ENCODE assay signal across 16 mouse cellular contexts in genomic region chr17:11887591-11888205, GRCm38 (mm10).
DNase-seq lines count a peak whose midpoint lies in the region; ATAC-seq lines count a peak whose summit lies in the region.
"Had no signal": no experiment of that assay in that cellular context is flagged by ENCODE, and none has a peak within 500 bp of the region (broad histone marks: within the 10 kb centered on the region; RNA-seq: fewer than 3 reads in every experiment).

No protein-coding gene starts in this region.

- no peak overlapping the region for H3K4me3 ChIP-seq in limb, embryonic 10.5 days
- H3K4me3 ChIP-seq: liver, embryonic 13.5 days; megakaryocyte, embryonic 14.5 days had no signal

- no peak for ATAC-seq in erythroid progenitor cell, adult 5-6 weeks (replicated peaks; ENCODE audit: low FRiP score, poor library complexity, severe bottlenecking)
- ATAC-seq: forebrain, embryonic 16.5 days had no signal

- H3K4me1 ChIP-seq in limb, embryonic 10.5 days, result no peaks in the 10 kb centered on the region
- H3K4me1 ChIP-seq: liver, embryonic 13.5 days; megakaryocyte, embryonic 14.5 days had no signal

- peak; percentile 85 for DNase-seq in left cerebral cortex, postnatal 4 days
- no peak for DNase-seq in left cerebral cortex, adult 9 months (ENCODE audit: low spot score in 2 of 2)
- peak; percentile 88 for DNase-seq in cerebellum, adult 11-12 months
- peak; percentile 66 to 80 for DNase-seq in cerebellum, postnatal 36 days
- peak; percentile 8 for DNase-seq in retina, postnatal 7 days (ENCODE audit: low read depth, low spot score)
- no peak for DNase-seq in limb, embryonic 10.5 days (ENCODE audit: low spot score)
- DNase-seq: gastrocnemius, postnatal 14 days; heart, postnatal 36 days; kidney, adult 11 months; layer of hippocampus, postnatal 36 days; liver, embryonic 13.5 days; right cerebral cortex, postnatal 14 days; thymus, postnatal 4 days had no signal

- H3K36me3 ChIP-seq in limb, embryonic 10.5 days, result no peaks in the 10 kb centered on the region
- H3K36me3 ChIP-seq: liver, embryonic 13.5 days had no signal

- 87% methylated on average over 12 of the region's 12 CpGs for WGBS in limb, embryonic 10.5 days

- no peaks in the 10 kb centered on the region for H3K27me3 ChIP-seq in limb, embryonic 10.5 days (ENCODE audit: low read depth, poor library complexity, severe bottlenecking)
- H3K27me3 ChIP-seq: liver, embryonic 13.5 days; megakaryocyte, embryonic 14.5 days had no signal

- intact Hi-C loops in left cerebral cortex, postnatal 4 days (cut with DNase I), result no loop called here

- H3K9me3 ChIP-seq in limb, embryonic 10.5 days (replicated peaks), result no peaks in the 10 kb centered on the region
- H3K9me3 ChIP-seq: liver, embryonic 13.5 days had no signal

- H3K27ac ChIP-seq in limb, embryonic 10.5 days, result no peak overlapping the region
- H3K27ac ChIP-seq: liver, embryonic 13.5 days had no signal

Comparison
In these comparisons a context has a peak if more than half of its experiments do, and no peak if none do; other contexts are left out.
1. DNase-seq: peak in left cerebral cortex, postnatal 4 days (single experiment), cerebellum, adult 11-12 months (single experiment), cerebellum, postnatal 36 days (2 of 2) and retina, postnatal 7 days (single experiment); none in left cerebral cortex, adult 9 months (0 of 2) and limb, embryonic 10.5 days (single experiment).